Mouse (Mus musculus) intestine, embryonic 15.5 days (tissue): ENCODE measurements around the gene Mrpl17. TPM values are rescaled to one million over a fixed set of nuclear protein-coding genes. Genes with fewer than 3 reads are reported as not detected.

Experiments used
- ATAC-seq: fragments of 200-750 bp; cut with Nextera tagmentation; 2 replicates; pipeline ENCODE4 v1.8.0; 2017; ENCODE audit warnings: moderate TSS enrichment, moderate library complexity
- H3K27ac ChIP-seq: fragments of 300-500 bp; sonication (generic); 2 replicates; pipeline ENCODE4 v1.5.1; 2015; ENCODE audit warnings: mild to moderate bottlenecking, inconsistent platforms
- H3K27me3 ChIP-seq: fragments of 300-500 bp; sonication (generic); replicated peaks from 2 replicates; pipeline ENCODE4 v1.6.1; 2015; ENCODE audit warnings: inconsistent platforms
- H3K36me3 ChIP-seq: fragments of 300-500 bp; sonication (generic); 2 replicates; pipeline ENCODE4 v1.6.1; 2015; ENCODE audit warnings: inconsistent platforms
- H3K4me1 ChIP-seq: fragments of 300-500 bp; sonication (generic); replicated peaks from 2 replicates; pipeline ENCODE4 v1.6.1; 2015; ENCODE audit warnings: inconsistent platforms
- H3K4me2 ChIP-seq: fragments of 300-500 bp; sonication (generic); replicated peaks from 2 replicates; pipeline ENCODE4 v1.6.1; 2015; ENCODE audit warnings: mild to moderate bottlenecking, inconsistent platforms
- H3K4me3 ChIP-seq: fragments of 300-500 bp; sonication (generic); replicated peaks from 2 replicates; pipeline ENCODE4 v1.5.1; 2015; ENCODE audit warnings: inconsistent platforms
- H3K9ac ChIP-seq: fragments of 300-500 bp; sonication (generic); 2 replicates; pipeline ENCODE4 v1.6.1; 2015; ENCODE audit warnings: inconsistent platforms
- H3K9me3 ChIP-seq: fragments of 300-500 bp; sonication (generic); 2 replicates; pipeline ENCODE4 v1.6.1; 2016; ENCODE audit warnings: inconsistent platforms
- WGBS: fragments of 180-500 bp; shearing (Covaris S2); methylation state at CpG from one replicate; pipeline ENCODE4 v1.1.7; 2015; 5-methylcytosine and 5-hydroxymethylcytosine counted together
- polyA plus RNA-seq: library from polyadenylated mRNA; unstranded; fragments of >200 nt; fragmentation: Nextera tagmentation; extraction: Ambion mirVana; gene quantifications from 2 replicates; pipeline ENCODE4 v1.2.1, GENCODE M21; 2015

Mrpl17 gene
- polyA plus RNA-seq, 1 experiment from 2014 or later, result 372 TPM

DNA sequence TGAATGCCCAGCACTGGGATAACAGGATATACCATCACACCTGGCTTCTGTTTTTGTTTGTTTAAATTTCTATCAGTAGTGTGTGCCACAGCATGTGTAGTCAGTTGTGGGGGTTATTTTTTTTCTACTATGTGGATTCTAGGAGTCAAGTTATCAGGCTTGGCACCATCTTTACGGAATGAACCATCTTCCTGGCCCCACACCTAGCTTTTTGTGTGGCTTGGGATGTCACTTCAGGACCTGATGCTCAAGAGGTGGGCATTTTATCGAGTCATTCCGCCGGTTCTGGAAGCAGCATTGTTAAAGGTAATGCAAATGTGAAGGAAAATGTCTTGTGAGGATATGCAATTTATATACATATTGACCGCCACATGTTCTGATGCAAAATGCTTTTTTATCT is 4.8 kb downstream of the Mrpl17 start:
- Histone ChIP-seq H3K27ac (no peak overlapping the region), H3K4me1 (peaks cover 8% of the 10 kb centered on the region; the same call in 1 of the 2 replicates), H3K9ac (no peak overlapping the region), H3K27me3 (no peaks in the 10 kb centered on the region), H3K4me3 (no peak overlapping the region), H3K36me3 (peaks cover 8% of the 10 kb centered on the region; the same call in 1 of the 2 replicates), H3K9me3 (no peaks in the 10 kb centered on the region), H3K4me2 (no peak overlapping the region)
- 78% methylated on average over 5 of the region's 5 CpGs for WGBS
- ATAC-seq, result no peak

DNA sequence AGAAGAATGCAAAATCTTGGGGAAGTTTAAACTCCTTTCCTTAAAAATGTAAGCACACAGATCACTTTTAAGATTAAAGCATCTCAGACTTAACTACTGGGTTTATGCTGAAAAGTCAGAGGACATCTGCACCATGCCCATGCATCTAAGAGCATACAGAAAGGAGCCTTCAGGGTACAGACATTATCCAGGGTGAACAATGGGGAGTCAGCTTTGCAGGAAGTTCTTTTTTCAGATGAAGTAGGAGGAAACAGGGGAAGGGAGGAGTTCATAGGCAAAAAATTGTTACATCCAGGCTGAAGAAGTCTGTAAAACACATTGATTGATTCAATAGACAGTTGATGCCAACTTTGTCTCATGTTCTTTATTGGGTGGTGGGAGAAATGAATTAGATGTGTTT is 7.5 kb downstream of the Mrpl17 start:
- H3K36me3 ChIP-seq, result no peaks in the 10 kb centered on the region
- H3K9me3 ChIP-seq, result no peaks in the 10 kb centered on the region
- H3K4me3 ChIP-seq, result no peak overlapping the region
- H3K4me2 ChIP-seq, result no peak overlapping the region
- H3K4me1 ChIP-seq, result no peaks in the 10 kb centered on the region
- no peaks in the 10 kb centered on the region for H3K27me3 ChIP-seq
- no peak overlapping the region for H3K27ac ChIP-seq
- no peak overlapping the region for H3K9ac ChIP-seq
- ATAC-seq, result no peak

DNA sequence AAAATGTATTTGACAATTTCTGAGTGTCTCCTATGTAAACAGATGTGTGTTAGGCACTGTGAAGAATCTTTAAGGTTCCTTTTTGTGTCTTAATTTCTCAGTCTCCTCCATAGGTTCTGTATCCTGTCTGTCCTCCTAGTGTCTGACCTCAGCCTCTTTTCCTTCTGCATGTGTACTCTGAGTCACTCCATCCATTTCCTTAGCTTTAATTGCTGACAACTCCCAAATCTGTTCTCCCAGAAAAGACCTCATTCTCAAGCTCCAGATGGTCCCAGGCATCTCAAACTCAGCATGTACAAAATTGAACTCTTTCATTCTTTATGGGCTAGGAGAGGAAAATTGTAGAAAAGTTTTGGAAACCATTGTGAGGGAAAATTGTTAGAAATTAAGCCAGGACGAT is 8.1 kb downstream of the Mrpl17 start:
- Histone ChIP-seq H3K4me3 (no peak overlapping the region), H3K36me3 (no peaks in the 10 kb centered on the region), H3K4me1 (no peaks in the 10 kb centered on the region), H3K27ac (no peak overlapping the region), H3K27me3 (no peaks in the 10 kb centered on the region), H3K4me2 (no peak overlapping the region), H3K9ac (no peak overlapping the region), H3K9me3 (no peaks in the 10 kb centered on the region)
- ATAC-seq, result no peak
- 39% methylated on average over 1 of the region's 1 CpGs for WGBS

DNA sequence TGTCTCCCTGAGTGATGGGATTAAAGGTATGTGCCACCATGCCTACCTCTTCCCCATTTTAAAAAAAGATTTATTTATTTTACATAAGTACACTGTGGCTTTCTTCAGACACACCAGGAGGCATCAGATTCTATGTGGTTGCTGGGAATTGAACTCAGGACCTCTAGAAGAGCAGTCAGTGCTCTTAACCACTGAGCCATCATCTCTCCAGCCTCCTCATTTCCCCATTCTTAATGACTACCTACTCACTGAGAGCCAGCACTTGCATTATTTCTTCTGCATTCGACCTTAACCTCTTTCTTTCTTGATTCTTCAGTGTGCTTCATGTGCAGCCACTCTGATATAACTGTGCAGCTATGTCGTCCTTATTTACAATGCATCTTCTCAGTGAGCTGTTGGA is 8.6 kb downstream of the Mrpl17 start:
- Histone ChIP-seq H3K9ac (no peak overlapping the region), H3K4me3 (no peak overlapping the region), H3K4me2 (no peak overlapping the region), H3K27ac (no peak overlapping the region), H3K9me3 (no peaks in the 10 kb centered on the region), H3K4me1 (no peaks in the 10 kb centered on the region), H3K36me3 (no peaks in the 10 kb centered on the region), H3K27me3 (no peaks in the 10 kb centered on the region)
- ATAC-seq, result no peak
- WGBS, result 33% methylated on average over 2 of the region's 2 CpGs

DNA sequence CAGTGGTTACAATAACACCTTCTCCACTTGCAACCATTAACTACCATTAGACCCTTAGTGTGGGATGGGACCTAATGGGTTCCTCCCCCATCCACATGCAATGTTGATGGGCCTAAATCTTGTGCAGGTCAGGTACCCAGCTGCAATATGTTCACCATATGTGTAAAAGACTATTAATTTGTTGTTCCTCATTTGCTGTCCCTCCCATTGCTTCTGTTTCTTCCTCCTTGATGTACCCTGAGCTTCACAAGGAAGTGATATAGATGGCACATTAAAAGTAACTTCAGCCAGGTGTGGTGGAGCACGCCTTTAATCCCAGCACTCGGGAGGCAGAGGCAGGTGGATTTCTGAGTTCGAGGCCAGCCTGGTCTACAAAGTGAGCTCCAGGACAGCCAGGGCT is 13.9 kb downstream of the Mrpl17 start:
- H3K9ac ChIP-seq, result no peak overlapping the region
- no peak overlapping the region for H3K4me3 ChIP-seq
- ATAC-seq, result no peak
- no peak overlapping the region for H3K4me2 ChIP-seq
- no peaks in the 10 kb centered on the region for H3K9me3 ChIP-seq
- H3K36me3 ChIP-seq, result no peaks in the 10 kb centered on the region
- H3K27me3 ChIP-seq, result no peaks in the 10 kb centered on the region
- H3K27ac ChIP-seq, result no peak overlapping the region
- WGBS, result 88% methylated on average over 3 of the region's 3 CpGs
- H3K4me1 ChIP-seq, result no peaks in the 10 kb centered on the region

DNA sequence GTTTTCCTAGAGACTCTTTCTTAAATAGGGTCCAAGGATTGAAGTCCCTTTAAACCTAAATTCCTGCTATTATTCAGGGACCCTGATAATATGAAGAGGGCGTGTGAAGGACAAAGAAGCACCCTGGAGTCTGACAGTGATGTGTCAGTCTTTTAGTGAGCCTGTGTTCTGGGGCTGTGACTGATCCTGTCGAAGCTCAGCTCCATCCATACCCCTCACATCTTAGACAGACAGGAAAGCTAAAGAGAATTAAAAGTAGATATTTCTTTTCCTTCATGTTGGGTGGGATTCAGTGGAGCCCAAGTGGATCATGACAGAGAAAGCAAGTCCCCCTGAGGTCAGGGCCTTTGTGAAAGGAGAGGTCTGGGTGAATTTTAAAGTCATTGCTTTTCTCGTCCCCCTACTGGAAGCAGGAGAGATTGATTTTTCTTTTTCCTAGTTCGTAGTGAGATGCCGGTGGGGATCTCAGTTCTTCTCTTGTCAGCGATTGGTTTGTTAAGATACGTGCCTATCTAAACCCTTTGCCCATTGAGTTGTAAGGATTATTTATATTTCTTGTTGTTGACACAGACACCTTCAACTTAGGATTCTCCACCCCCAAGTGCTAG is 15.0 kb downstream of the Mrpl17 start:
- WGBS, result 24% methylated on average over 7 of the region's 7 CpGs
- H3K4me2 ChIP-seq, result no peak overlapping the region
- no peaks in the 10 kb centered on the region for H3K9me3 ChIP-seq
- no peaks in the 10 kb centered on the region for H3K36me3 ChIP-seq
- no peak overlapping the region for H3K9ac ChIP-seq
- no peak overlapping the region for H3K27ac ChIP-seq
- no peaks in the 10 kb centered on the region for H3K27me3 ChIP-seq
- no peak overlapping the region for H3K4me3 ChIP-seq
- ATAC-seq, result no peak
- no peaks in the 10 kb centered on the region for H3K4me1 ChIP-seq

DNA sequence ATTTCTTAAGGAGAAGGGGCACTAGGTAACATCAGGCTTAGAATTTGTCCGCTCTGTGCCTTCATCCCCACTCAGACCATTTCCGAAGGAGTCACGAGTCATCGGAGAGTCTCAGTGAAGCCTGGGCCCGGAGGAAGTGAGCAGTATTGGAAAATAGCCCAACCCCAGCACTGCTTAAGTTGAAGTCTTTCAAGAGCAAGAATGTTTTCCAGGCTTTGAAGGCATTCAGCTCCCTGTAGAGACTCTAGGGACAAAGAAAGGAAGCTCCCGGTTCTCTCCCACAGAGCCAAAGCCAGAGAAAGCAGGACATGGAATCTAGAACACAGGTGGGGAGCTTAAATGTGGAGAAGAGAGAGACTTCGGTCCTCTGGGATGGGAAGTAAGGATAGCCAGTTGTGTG is 17.2 kb downstream of the Mrpl17 start:
- Histone ChIP-seq H3K9ac (no peak overlapping the region), H3K4me3 (no peak overlapping the region), H3K36me3 (no peaks in the 10 kb centered on the region), H3K4me1 (no peaks in the 10 kb centered on the region), H3K4me2 (no peak overlapping the region), H3K27ac (no peak overlapping the region), H3K27me3 (no peaks in the 10 kb centered on the region), H3K9me3 (no peaks in the 10 kb centered on the region)
- no peak for ATAC-seq
- WGBS, result 81% methylated on average over 7 of the region's 7 CpGs

DNA sequence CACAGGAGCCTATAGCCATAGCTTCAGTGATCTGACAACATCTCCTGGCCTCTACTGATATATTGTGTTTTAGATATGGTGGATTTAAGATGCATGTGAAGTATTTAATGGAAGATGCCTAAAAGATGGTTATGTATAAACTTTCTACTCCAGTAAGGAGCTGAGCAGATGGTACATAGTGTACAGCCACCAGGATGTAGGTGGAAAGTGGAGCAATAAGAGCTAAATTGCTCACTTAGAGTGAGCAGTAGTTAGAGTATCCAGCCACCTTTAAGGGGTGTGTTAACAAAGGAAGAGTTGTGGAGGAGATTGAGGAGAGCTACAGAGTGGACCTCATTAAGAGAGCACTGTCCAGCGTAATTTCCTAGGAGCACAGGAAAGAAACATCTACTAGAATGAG is 19.8 kb downstream of the Mrpl17 start:
- H3K9ac ChIP-seq, result no peak overlapping the region
- H3K36me3 ChIP-seq, result no peaks in the 10 kb centered on the region
- no peak overlapping the region for H3K4me3 ChIP-seq
- H3K27ac ChIP-seq, result no peak overlapping the region
- H3K27me3 ChIP-seq, result no peaks in the 10 kb centered on the region
- no peak overlapping the region for H3K4me2 ChIP-seq
- H3K4me1 ChIP-seq, result peaks cover 5% of the 10 kb centered on the region
- ATAC-seq, result no peak
- WGBS, result 67% methylated on average over 1 of the region's 1 CpGs
- H3K9me3 ChIP-seq, result no peaks in the 10 kb centered on the region

DNA sequence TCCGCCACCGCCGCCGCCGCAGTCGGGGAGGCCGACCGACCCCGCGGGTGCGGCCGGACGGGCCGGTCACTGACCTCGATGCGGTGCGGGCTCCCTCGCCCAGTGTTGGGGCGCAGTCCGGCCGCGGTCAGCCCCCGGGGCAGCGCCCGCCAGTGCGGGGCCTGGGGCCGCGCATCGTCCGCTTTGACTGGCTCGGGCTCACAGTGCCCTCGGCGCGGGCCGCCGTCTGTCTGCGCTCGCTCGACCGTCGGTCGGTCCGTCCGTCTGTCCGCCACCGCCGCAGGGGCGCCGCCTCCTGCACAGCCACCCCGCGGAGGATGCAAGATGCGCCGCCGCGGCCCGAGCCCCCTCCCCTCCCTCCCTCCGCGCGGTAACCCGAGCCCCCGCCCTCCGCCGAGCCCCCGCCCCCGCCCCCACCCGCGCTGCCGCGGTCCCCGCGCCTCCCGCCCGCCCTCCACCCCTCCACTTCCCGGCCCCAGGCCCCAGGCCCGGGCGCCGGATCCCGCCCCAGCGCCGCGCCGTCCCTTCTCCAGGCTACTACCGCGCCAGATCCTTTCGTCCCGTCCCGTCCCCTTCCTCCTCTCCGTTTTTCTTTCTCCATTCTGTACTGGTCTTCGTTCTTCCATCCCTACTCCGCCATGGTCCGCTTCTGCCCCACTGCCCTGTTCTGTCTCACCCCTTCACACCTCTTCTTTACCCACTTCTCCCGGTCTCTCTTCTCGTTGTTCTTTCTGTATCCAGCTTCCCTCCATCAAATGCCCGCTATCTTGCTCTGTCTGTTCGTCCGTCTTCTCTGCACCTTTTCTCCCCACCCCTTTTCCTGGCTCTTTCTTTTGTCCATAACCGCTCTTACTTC is 23.4 kb downstream of the Mrpl17 start, which contains the start of gene Dchs1:
Gene Dchs1, minus strand, starts transcription at position 370 of the 856 bp plus-strand sequence.
- peak within 1 kb of the TSS; percentile 81 for H3K9ac ChIP-seq
- peak; percentile 84 for ATAC-seq
- peak within 1 kb of the TSS; percentile 65 for H3K4me2 ChIP-seq
- peak within 1 kb of the TSS; percentile 77 for H3K4me3 ChIP-seq
- no peaks in the 10 kb centered on the region for H3K36me3 ChIP-seq
- no peaks in the 10 kb centered on the region for H3K27me3 ChIP-seq
- H3K4me1 ChIP-seq, result peaks cover 21% of the 10 kb centered on the region
- WGBS, result under 1% methylated on average over 65 of the region's 97 CpGs
- H3K27ac ChIP-seq, result peak within 1 kb of the TSS; percentile 83
- H3K9me3 ChIP-seq, result no peaks in the 10 kb centered on the region

DNA sequence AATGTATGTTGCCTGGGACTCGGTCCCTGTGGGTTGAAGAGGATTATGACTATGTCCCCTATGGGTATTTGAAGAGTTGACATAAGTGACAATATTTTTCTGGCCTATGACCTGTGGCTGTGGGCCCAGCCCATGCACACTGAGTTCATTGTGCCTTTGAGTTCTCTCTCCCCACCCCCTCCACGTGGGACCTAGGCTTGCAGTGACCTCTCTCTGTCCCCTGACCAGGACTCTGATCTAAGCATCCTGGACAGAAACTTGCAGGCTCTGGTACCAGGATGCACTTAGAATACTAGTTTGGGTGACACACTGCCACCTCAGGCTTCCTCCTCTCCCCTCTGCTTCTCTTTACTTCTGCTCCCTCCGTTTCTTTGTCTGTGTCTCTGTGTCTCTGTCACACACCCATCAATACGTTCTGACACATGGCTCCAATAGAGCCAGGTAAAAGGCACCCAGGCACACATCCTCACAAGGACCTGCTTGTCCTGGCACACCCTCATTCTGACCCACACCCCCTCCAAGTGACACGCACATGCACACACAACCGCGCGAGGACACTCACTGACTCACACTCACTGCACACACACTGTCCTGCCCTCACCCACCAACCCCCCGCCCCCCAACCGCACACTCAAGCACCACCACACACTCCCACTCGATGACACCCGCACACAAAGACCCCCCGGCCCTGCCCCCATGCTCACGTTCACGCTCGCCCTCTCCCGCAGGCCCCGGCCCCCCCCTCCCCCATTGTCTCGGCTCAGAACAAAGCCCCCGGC is 24.2 kb downstream of the Mrpl17 start:
- H3K4me1 ChIP-seq, result peaks cover 21% of the 10 kb centered on the region
- peak; percentile 66; the same call in 1 of the 2 replicates for ATAC-seq

DNA sequence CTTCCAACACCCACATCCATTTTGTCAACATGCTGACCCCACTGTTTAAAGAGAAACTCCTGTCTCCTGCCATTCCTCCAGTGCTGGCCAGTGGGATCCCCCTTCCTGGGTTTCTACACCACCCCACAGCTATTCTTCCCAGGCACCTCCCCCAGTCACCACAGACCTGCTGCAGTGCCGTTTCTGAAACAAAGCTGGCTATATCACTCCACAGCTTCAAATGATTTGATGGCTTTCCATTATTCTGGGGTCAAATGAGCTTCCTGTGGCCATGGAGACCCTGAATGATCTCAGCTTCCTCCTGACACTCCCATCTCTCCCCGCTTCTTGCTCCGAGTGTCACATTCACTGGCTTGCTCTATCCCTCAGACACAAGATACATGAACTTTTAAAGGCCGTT is 26.3 kb downstream of the Mrpl17 start:
- Histone ChIP-seq H3K4me3 (no peak overlapping the region), H3K27me3 (no peaks in the 10 kb centered on the region), H3K27ac (no peak overlapping the region), H3K4me2 (peak overlapping the region; percentile 3; the same call in 1 of the 2 replicates), H3K4me1 (peaks cover 21% of the 10 kb centered on the region), H3K36me3 (no peaks in the 10 kb centered on the region), H3K9ac (no peak overlapping the region), H3K9me3 (no peaks in the 10 kb centered on the region)
- WGBS, result 34% methylated on average over 4 of the region's 4 CpGs
- ATAC-seq, result no peak

More for the DNA sequence above, 24.2 kb downstream of the Mrpl17 start:
- Histone ChIP-seq H3K4me2 (peak overlapping the region; percentile 65), H3K4me3 (peak overlapping the region; percentile 77), H3K36me3 (no peaks in the 10 kb centered on the region), H3K9me3 (no peaks in the 10 kb centered on the region), H3K27ac (peak overlapping the region; percentile 83), H3K9ac (peak overlapping the region; percentile 81), H3K27me3 (no peaks in the 10 kb centered on the region)
- 6% methylated on average over 20 of the region's 20 CpGs for WGBS

DNA sequence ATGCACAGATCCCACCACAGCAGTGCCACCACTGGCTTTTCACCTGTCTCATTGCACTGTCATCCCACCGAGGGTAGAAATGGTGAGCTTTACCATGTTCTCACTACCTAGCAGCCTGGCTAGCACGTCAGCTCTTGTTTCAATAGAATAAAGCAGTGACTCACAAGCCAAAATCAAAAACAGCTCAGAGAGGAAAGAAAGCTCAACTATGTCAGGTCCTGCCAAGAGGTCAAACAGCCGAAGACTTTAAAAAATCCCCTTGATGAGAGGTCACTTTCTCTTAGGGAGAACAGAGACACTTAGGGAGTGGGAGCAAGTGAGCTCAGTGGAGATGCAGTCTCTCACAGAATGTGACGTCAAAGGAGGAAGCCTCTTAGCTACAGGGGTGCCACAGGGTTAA is 27.0 kb downstream of the Mrpl17 start:
- WGBS, result 53% methylated on average over 4 of the region's 4 CpGs
- Histone ChIP-seq H3K36me3 (no peaks in the 10 kb centered on the region), H3K27me3 (no peaks in the 10 kb centered on the region), H3K9me3 (no peaks in the 10 kb centered on the region), H3K4me2 (no peak overlapping the region), H3K9ac (no peak overlapping the region), H3K27ac (no peak overlapping the region), H3K4me3 (no peak overlapping the region), H3K4me1 (peaks cover 27% of the 10 kb centered on the region)
- no peak for ATAC-seq
